Mouse (Mus musculus) ES-E14 (cell line): ENCODE measurements around the gene Pabpn1. TPM values are rescaled to one million over a fixed set of nuclear protein-coding genes. Genes with fewer than 3 reads are reported as not detected.

Source experiments
- DNase-seq: peaks from one replicate; pipeline ENCODE4 v3.0.0-alpha.2; 2013; ENCODE audit warnings: low read depth, low spot score
- H3K27ac ChIP-seq: 2 replicates; pipeline ENCODE4 v1.5.1; 2012; ENCODE audit warnings: low read depth, mild to moderate bottlenecking, low read length, moderate library complexity, mixed read lengths; ENCODE audit not compliant: poor library complexity, insufficient read depth, severe bottlenecking
- H3K36me3 ChIP-seq: 2 replicates; pipeline ENCODE4 v1.6.1; 2012; ENCODE audit warnings: mild to moderate bottlenecking, low read length, moderate library complexity, mixed read lengths; ENCODE audit not compliant: control insufficient read depth, poor library complexity, insufficient read depth, severe bottlenecking
- H3K4me1 ChIP-seq, 2 experiments: fragments of 150-350 bp in 1 of 2; sonication (generic) in 1 of 2; 2 replicates each; pipeline ENCODE4 v1.6.1; 2012; ENCODE audit warnings: low read length in 2 of 2, mild to moderate bottlenecking in 1 of 2, mixed read lengths in 1 of 2; ENCODE audit not compliant: control insufficient read depth in 2 of 2, insufficient read depth in 2 of 2, poor library complexity in 1 of 2
- H3K4me3 ChIP-seq, 2 experiments: fragments of 150-350 bp in 1 of 2; sonication (generic) in 1 of 2; 2 replicates each; pipeline ENCODE4 v1.5.1; 2012; ENCODE audit warnings: low read length in 2 of 2, low read depth in 1 of 2, mild to moderate bottlenecking in 1 of 2, mixed read lengths in 1 of 2; ENCODE audit not compliant: insufficient read depth in 1 of 2, poor library complexity in 1 of 2, severe bottlenecking in 1 of 2
- H3K9ac ChIP-seq: 2 replicates; pipeline ENCODE4 v1.6.1; 2012; ENCODE audit warnings: low read depth, mild to moderate bottlenecking, low read length, mixed read lengths; ENCODE audit not compliant: poor library complexity, insufficient read depth, severe bottlenecking
- H3K9me3 ChIP-seq: fragments of 150-350 bp; sonication (generic); 2 replicates; pipeline ENCODE4 v1.6.1; 2012; ENCODE audit warnings: low read depth, mild to moderate bottlenecking, low read length; ENCODE audit not compliant: control insufficient read depth, insufficient read depth
- CHD2 ChIP-seq: IDR thresholded peaks from 2 replicates; pipeline ENCODE4 v1.6.1; 2014; ENCODE audit warnings: mild to moderate bottlenecking, low read depth, low read length, inconsistent platforms
- HCFC1 ChIP-seq: IDR thresholded peaks from 2 replicates; pipeline ENCODE4 v1.6.1; 2012; ENCODE audit warnings: low read length, inconsistent platforms, borderline replicate concordance; ENCODE audit not compliant: insufficient read depth
- MAFK ChIP-seq: IDR thresholded peaks from 2 replicates; pipeline ENCODE4 v1.6.1; 2014; ENCODE audit warnings: mild to moderate bottlenecking, low read depth, low read length, inconsistent platforms; ENCODE audit not compliant: insufficient read depth
- ZC3H11A ChIP-seq: IDR thresholded peaks from 2 replicates; pipeline ENCODE4 v1.6.1; 2012; ENCODE audit warnings: low read depth, mild to moderate bottlenecking, inconsistent platforms, low read length, borderline replicate concordance
- ZNF384 ChIP-seq: IDR thresholded peaks from 2 replicates; pipeline ENCODE4 v1.6.1; 2012; ENCODE audit warnings: low read depth, low read length, inconsistent platforms
- in situ Hi-C, 2 experiments: fragments of 600-800 bp; cut with MboI; formaldehyde crosslinking; loops; one replicate each; pipeline ENCODE4 v1.15.1; 2025; ENCODE audit warnings: low sequenced_read_pairs in 2 of 2, inconsistent platforms in 1 of 2; ENCODE audit not compliant: unreplicated experiment in 2 of 2
- total RNA-seq: library from RNA; depleted of rRNA; stranded (reverse); fragments of 300-350 nt; gene quantifications from 2 replicates; pipeline ENCODE4 v1.2.3, GENCODE M21; 2012

Pabpn1 gene
- total RNA-seq, 1 experiment: 76.8 TPM

GRCm38 (mm10) chr14:54897445-54897844, 5.1 kb downstream of the Pabpn1 start:
- H3K9ac ChIP-seq: no peak overlapping the region
- no peak overlapping the region for H3K4me3 ChIP-seq
- no peak for TF ChIP-seq ZNF384
- no peak for TF ChIP-seq ZC3H11A
- no peak for TF ChIP-seq CHD2
- TF ChIP-seq MAFK: no peak
- no peak for TF ChIP-seq HCFC1
- no peaks in the 10 kb centered on the region for H3K9me3 ChIP-seq
- peaks cover 18% of the 10 kb centered on the region for H3K36me3 ChIP-seq
- no peak for DNase-seq
- in situ Hi-C loops: loop anchor here in 1 of 2 experiments (10.0 kb wide), 1 partner anchor 187 kb away; no protein-coding TSS in a partner anchor
- H3K4me1 ChIP-seq: peaks cover 3 to 7% of the 10 kb centered on the region in 2 experiments; a peak in 3 of 4 replicates
- no peak overlapping the region for H3K27ac ChIP-seq

- in situ Hi-C loops: loop anchor here in 1 of 2 experiments (10.0 kb wide), 1 partner anchor 114 kb away; the partner anchor contains the start of gene Ngdn
- DNase-seq: no peak
- TF ChIP-seq ZC3H11A: peak; percentile 48; the same call in 1 of the 2 replicates
- no peak for TF ChIP-seq ZNF384
- Histone ChIP-seq H3K4me3 (no peak overlapping the region), H3K9me3 (no peaks in the 10 kb centered on the region), H3K27ac (no peak overlapping the region), H3K4me1 (peaks cover 3 to 7% of the 10 kb centered on the region in 2 experiments; a peak in 3 of 4 replicates), H3K36me3 (peaks cover 18% of the 10 kb centered on the region), H3K9ac (no peak overlapping the region)
Measured at GRCm38 (mm10) chr14:54900383-54900782, 8.1 kb downstream of the Pabpn1 start.

- no peak for DNase-seq
- peaks cover 6% of the 10 kb centered on the region for H3K36me3 ChIP-seq
- no peak overlapping the region for H3K4me3 ChIP-seq
- no peaks in the 10 kb centered on the region for H3K9me3 ChIP-seq
- H3K27ac ChIP-seq: no peak overlapping the region
- TF ChIP-seq CHD2 (no peak), MAFK (no peak), ZC3H11A (no peak), ZNF384 (no peak), HCFC1 (no peak)
- in situ Hi-C loops: loop anchor here in 1 of 2 experiments (10.0 kb wide), 1 partner anchor 111 kb away; the partner anchor contains the start of gene Ngdn
- H3K4me1 ChIP-seq: peaks cover 0 to 2% of the 10 kb centered on the region in 2 experiments; a peak in 1 of 4 replicates
- no peak overlapping the region for H3K9ac ChIP-seq
Measured at GRCm38 (mm10) chr14:54903641-54904040, 11.3 kb downstream of the Pabpn1 start.

GRCm38 (mm10) chr14:54908682-54909081, 16.4 kb downstream of the Pabpn1 start:
- H3K4me3 ChIP-seq: no peak overlapping the region
- H3K9me3 ChIP-seq: no peaks in the 10 kb centered on the region; the same call in 1 of the 2 replicates
- H3K27ac ChIP-seq: no peak overlapping the region
- H3K9ac ChIP-seq: no peak overlapping the region
- H3K4me1 ChIP-seq: peaks cover 0 to 10% of the 10 kb centered on the region in 2 experiments; a peak in 2 of 4 replicates
- in situ Hi-C loops: loop anchor here in 1 of 2 experiments (10.0 kb wide), 1 partner anchor 106 kb away; the partner anchor contains the start of gene Ngdn
- no peak for DNase-seq
- peaks cover 6% of the 10 kb centered on the region; the same call in 1 of the 2 replicates for H3K36me3 ChIP-seq
- no peak for TF ChIP-seq ZC3H11A
- TF ChIP-seq HCFC1: no peak
- no peak for TF ChIP-seq MAFK
- no peak for TF ChIP-seq ZNF384
- TF ChIP-seq CHD2: no peak
